Mouse (Mus musculus) lung, embryonic 14.5 days (tissue): ENCODE data around the gene Smco4. TPM values are rescaled to one million over a fixed set of nuclear protein-coding genes. Genes with fewer than 3 reads are reported as not detected.

Experiments used
- ATAC-seq: fragments of 200-750 bp; cut with Nextera tagmentation; 2 replicates; pipeline ENCODE4 v1.8.0; 2017; ENCODE audit warnings: mild to moderate bottlenecking, moderate TSS enrichment, moderate library complexity; ENCODE audit not compliant: insufficient read depth
- DNase-seq: peaks from one replicate; pipeline ENCODE4 v3.0.0-alpha.2; 2015
- H3K27ac ChIP-seq: fragments of 300-500 bp; sonication (generic); 2 replicates; pipeline ENCODE4 v1.5.1; 2014; ENCODE audit warnings: low read depth, mild to moderate bottlenecking, moderate library complexity
- H3K27me3 ChIP-seq: fragments of 300-500 bp; sonication (generic); 2 replicates; pipeline ENCODE4 v1.6.1; 2014; ENCODE audit warnings: low read length, control low read depth; ENCODE audit not compliant: insufficient read depth
- H3K36me3 ChIP-seq: fragments of 300-500 bp; sonication (generic); 2 replicates; pipeline ENCODE4 v1.6.1; 2014; ENCODE audit warnings: control low read depth; ENCODE audit not compliant: insufficient read depth
- H3K4me1 ChIP-seq: fragments of 300-500 bp; sonication (generic); 2 replicates; pipeline ENCODE4 v1.6.1; 2014; ENCODE audit warnings: antibody characterized with exemption, control low read depth; ENCODE audit not compliant: insufficient read depth
- H3K4me2 ChIP-seq: fragments of 300-500 bp; sonication (generic); 2 replicates; pipeline ENCODE4 v1.6.1; 2014; ENCODE audit warnings: mild to moderate bottlenecking
- H3K4me3 ChIP-seq: fragments of 300-500 bp; sonication (generic); 2 replicates; pipeline ENCODE4 v1.5.1; 2014; ENCODE audit warnings: low read depth, low read length
- H3K9ac ChIP-seq: fragments of 300-500 bp; sonication (generic); 2 replicates; pipeline ENCODE4 v1.6.1; 2014
- H3K9me3 ChIP-seq: fragments of 300-500 bp; sonication (generic); 2 replicates; pipeline ENCODE4 v1.6.1; 2016; ENCODE audit warnings: low read depth, low read length, control low read depth
- CTCF ChIP-seq: IDR thresholded peaks from 2 replicates; pipeline ENCODE4 v1.5.1; 2016; ENCODE audit warnings: antibody characterized with exemption, low read depth
- WGBS: fragments of 180-500 bp; shearing (Covaris S2); extraction: QIAGEN DNeasy Blood & Tissue Kit; methylation state at CpG from one replicate; pipeline ENCODE4 v1.1.7; 2014; 5-methylcytosine and 5-hydroxymethylcytosine counted together
- polyA plus RNA-seq: library from polyadenylated mRNA; unstranded; fragments of >200 nt; fragmentation: Nextera tagmentation; extraction: Ambion mirVana; gene quantifications from 2 replicates; pipeline ENCODE4 v1.2.1, GENCODE M21; 2014

Smco4 gene
- polyA plus RNA-seq, 1 experiment from 2014 or later = 3.9 TPM

DNA sequence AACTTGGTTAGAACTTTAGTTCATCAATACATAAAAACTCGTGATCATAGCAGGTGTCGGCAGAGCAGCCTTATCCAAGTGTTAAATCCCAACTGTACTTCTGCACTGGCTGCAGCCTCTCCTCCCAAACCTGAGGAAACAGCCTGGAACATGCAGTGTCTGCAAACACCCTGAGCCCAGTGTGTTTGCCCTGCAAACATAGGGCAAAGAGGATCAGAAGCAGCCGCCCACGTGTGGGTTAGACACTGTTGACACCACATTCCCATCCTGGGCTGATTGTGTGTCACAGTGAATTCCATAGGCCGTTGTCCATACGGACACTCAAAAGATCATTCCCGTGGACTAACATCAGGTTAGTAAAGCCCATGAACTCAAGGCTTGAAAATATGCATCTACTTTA is 69.1 kb downstream of the Smco4 start:
- ATAC-seq (no peak), DNase-seq (no peak)
- Histone ChIP-seq H3K4me2 (no peak overlapping the region), H3K36me3 (no peaks in the 10 kb centered on the region), H3K4me1 (no peaks in the 10 kb centered on the region), H3K27ac (no peak overlapping the region), H3K27me3 (no peaks in the 10 kb centered on the region), H3K9ac (no peak overlapping the region), H3K4me3 (no peak overlapping the region), H3K9me3 (no peaks in the 10 kb centered on the region)
- 61% methylated on average over 7 of the region's 7 CpGs for WGBS
- no peak for TF ChIP-seq CTCF

DNA sequence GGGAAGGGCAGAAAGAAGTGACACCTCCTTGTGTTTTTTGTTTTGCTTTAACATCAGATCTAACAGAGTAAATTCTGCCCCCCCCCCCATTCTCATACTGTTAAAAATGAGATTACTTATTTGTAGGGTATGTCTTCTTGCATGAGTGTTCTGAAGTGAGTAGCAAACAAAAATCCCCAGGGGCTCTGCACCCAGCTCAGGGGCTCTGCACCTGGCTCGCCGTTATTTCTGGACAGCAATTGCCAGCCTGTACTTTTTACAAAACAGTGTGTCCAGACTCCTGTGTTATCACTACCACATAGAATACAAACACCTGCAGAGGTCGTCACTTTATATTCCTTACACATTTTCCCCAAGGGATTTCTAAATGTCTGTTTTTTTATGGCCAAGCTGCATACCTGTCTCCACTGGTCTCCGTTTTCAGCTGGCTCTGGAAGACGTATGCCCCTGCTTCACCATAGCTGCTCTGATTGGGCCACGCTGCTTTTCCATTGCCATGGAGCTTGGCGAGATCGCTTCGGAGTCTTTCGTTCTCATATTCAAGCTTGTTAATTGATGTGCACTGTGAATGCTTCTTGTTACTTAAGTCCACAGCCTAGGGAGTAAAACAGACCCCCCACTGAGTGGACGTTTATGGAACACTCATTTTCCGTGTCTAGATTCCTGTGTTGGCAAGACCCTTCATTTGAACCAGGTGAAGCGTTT is 81.7 kb downstream of the Smco4 start:
- no peak overlapping the region for H3K4me2 ChIP-seq
- 75% methylated on average over 13 of the region's 13 CpGs for WGBS
- no peaks in the 10 kb centered on the region for H3K4me1 ChIP-seq
- no peaks in the 10 kb centered on the region for H3K36me3 ChIP-seq
- no peak for TF ChIP-seq CTCF
- H3K4me3 ChIP-seq = no peak overlapping the region
- no peak overlapping the region for H3K27ac ChIP-seq
- no peak for ATAC-seq
- no peak for DNase-seq
- H3K9me3 ChIP-seq = no peaks in the 10 kb centered on the region
- no peak overlapping the region for H3K9ac ChIP-seq
- no peaks in the 10 kb centered on the region for H3K27me3 ChIP-seq

DNA sequence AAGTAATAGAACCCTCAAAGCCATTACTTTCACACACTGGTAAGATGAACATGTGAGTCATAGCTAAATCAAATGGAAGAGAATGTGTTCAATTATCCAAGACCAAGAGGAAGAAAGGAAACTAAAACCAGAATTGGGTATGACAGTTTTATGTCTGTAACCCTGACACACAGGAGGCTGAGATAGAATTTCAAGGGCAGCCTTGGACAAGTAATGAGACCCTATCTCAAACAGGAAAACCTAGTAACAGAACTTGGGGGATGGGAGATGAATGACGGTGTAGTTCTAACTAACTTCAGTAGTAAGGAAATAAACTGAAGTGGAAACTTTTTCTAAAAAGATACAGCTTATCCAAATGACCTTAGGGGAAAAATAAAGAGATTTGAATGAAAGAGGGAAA is 85.2 kb downstream of the Smco4 start:
- no peaks in the 10 kb centered on the region for H3K4me1 ChIP-seq
- no peak overlapping the region for H3K9ac ChIP-seq
- H3K4me3 ChIP-seq = no peak overlapping the region
- ATAC-seq (no peak), DNase-seq (no peak)
- H3K9me3 ChIP-seq = no peaks in the 10 kb centered on the region
- no peak for TF ChIP-seq CTCF
- H3K27ac ChIP-seq = no peak overlapping the region
- H3K36me3 ChIP-seq = no peaks in the 10 kb centered on the region
- 57% methylated on average over 1 of the region's 1 CpGs for WGBS
- no peaks in the 10 kb centered on the region for H3K27me3 ChIP-seq
- H3K4me2 ChIP-seq = no peak overlapping the region

DNA sequence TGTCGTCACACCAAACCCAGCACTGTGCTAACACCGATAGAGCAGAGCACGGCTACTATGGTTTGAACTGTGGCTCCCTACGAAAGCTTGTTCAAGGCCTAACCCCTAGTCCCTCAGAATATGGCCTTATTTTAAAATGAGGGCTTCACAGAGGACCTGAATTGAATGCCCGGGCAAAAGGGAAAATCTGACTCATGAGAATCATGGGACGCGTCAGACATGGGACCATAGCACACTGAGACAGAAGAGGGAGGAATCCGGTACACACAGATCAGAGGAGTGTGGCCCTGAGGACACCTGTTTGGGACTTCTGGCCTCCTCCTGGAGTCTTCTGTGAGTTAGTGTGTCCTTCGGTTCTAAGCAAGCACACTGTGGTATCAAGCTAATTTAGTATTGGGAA is 85.7 kb downstream of the Smco4 start:
- TF ChIP-seq CTCF = no peak
- Histone ChIP-seq H3K4me1 (no peaks in the 10 kb centered on the region), H3K9ac (no peak overlapping the region), H3K27ac (no peak overlapping the region), H3K4me2 (no peak overlapping the region), H3K9me3 (no peaks in the 10 kb centered on the region), H3K36me3 (no peaks in the 10 kb centered on the region), H3K27me3 (no peaks in the 10 kb centered on the region), H3K4me3 (no peak overlapping the region)
- 75% methylated on average over 9 of the region's 9 CpGs for WGBS
- DNase-seq (no peak), ATAC-seq (no peak)

DNA sequence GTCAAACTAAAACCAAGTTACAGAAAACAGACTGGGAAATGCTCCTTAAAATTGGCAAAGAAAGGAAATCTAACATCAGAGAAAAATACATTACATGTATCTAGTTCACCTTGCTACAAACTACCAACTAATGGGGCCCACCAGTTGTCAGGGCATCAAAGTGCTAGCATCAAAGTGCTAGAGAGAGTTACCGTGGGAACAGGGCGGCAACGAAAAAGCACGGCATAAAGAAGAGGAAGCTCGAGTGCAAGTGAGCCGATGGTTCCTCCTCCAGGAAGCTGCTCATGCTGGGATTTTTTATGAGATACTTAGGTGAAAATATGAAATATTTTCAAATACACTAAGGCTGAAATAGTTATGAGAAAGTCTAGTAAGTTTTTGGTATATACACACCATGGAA is 86.9 kb downstream of the Smco4 start:
- Histone ChIP-seq H3K4me3 (no peak overlapping the region), H3K36me3 (no peaks in the 10 kb centered on the region), H3K9me3 (no peaks in the 10 kb centered on the region), H3K9ac (no peak overlapping the region), H3K4me1 (no peaks in the 10 kb centered on the region), H3K27me3 (no peaks in the 10 kb centered on the region), H3K4me2 (no peak overlapping the region), H3K27ac (no peak overlapping the region)
- DNase-seq (no peak), ATAC-seq (no peak)
- WGBS = 48% methylated on average over 6 of the region's 6 CpGs
- TF ChIP-seq CTCF = no peak

DNA sequence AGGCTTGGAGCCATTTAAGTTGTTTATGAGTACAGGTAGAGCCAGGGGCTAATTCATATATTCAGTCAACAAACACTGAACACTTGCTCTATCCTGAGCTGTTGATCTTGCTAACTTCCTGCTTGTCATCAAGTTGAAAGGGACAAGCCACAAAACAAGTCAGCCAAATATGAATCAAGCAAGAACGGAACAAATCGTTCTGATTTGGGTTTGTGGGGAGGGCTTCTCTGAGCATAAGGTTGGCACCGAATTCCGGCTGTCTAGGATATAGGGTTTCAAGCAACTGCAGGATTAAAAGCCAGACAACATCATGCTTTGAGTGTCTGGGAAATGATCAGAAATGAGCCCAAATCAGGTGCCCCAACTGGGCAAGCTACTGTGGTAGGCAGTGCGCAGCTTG is 88.8 kb downstream of the Smco4 start:
- no peak for TF ChIP-seq CTCF
- H3K36me3 ChIP-seq = no peaks in the 10 kb centered on the region
- no peak overlapping the region for H3K9ac ChIP-seq
- DNase-seq = no peak
- H3K27me3 ChIP-seq = no peaks in the 10 kb centered on the region
- WGBS = 88% methylated on average over 5 of the region's 5 CpGs
- H3K4me3 ChIP-seq = no peak overlapping the region
- no peaks in the 10 kb centered on the region for H3K9me3 ChIP-seq
- no peak overlapping the region for H3K27ac ChIP-seq
- ATAC-seq = no peak
- no peak overlapping the region for H3K4me2 ChIP-seq
- H3K4me1 ChIP-seq = no peaks in the 10 kb centered on the region

DNA sequence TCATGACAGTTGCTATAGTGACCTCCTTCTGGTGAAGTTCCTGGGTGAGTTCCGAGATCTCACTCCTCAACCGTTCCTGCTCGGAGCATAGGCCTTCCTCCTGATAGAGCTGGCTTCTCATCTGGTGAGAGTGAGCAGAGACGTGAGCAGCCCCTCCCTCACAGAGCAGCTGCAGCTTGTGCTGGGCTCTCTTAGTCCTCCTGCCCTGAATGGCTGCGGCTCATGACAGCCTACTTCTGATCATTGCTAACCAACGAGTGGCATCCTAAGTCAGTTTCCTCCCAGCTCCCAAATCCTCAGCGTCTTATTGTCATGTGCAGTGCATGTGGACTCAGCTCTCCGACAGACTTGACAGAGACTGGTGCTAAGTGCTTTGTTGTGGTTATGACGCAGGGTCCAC is 91.0 kb downstream of the Smco4 start:
- H3K9ac ChIP-seq = no peak overlapping the region
- TF ChIP-seq CTCF = no peak
- H3K27me3 ChIP-seq = no peaks in the 10 kb centered on the region
- WGBS = 78% methylated on average over 9 of the region's 9 CpGs
- ATAC-seq = no peak
- no peak overlapping the region for H3K4me2 ChIP-seq
- no peaks in the 10 kb centered on the region for H3K4me1 ChIP-seq
- no peak overlapping the region for H3K27ac ChIP-seq
- no peak for DNase-seq
- no peaks in the 10 kb centered on the region for H3K36me3 ChIP-seq
- H3K9me3 ChIP-seq = no peaks in the 10 kb centered on the region
- no peak overlapping the region for H3K4me3 ChIP-seq

DNA sequence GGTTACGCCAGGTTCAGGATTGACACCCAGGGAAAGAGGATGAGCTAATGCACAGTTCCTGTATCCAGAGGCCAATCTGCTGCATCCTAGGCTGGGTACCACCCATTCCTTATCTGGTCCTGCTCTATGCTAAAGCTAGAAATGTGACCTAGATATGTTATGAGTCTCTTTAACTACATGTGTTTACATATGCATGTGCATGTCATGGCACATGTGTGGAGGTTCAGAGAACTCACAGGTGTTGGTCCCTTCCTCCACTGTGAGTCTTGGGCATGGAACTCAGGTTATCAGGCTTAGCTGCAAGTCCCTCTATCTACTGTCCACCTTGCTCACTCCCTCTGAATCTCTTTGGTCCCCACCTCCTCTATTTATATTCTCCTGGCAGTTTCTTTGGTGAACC is 92.7 kb downstream of the Smco4 start:
- DNase-seq (no peak), ATAC-seq (no peak)
- TF ChIP-seq CTCF = no peak
- Histone ChIP-seq H3K4me2 (no peak overlapping the region), H3K4me1 (no peaks in the 10 kb centered on the region), H3K9me3 (no peaks in the 10 kb centered on the region), H3K27me3 (no peaks in the 10 kb centered on the region), H3K4me3 (no peak overlapping the region), H3K9ac (no peak overlapping the region), H3K36me3 (no peaks in the 10 kb centered on the region), H3K27ac (no peak overlapping the region)
- WGBS = 89% methylated on average over 1 of the region's 1 CpGs
